Mouse (Mus musculus) left cerebral cortex, adult 8-10 months (tissue): ENCODE measurements around the gene Pate2. TPM values are rescaled to one million over a fixed set of nuclear protein-coding genes. Genes with fewer than 3 reads are reported as not detected.

Experiments used
- DNase-seq, 2 experiments: peaks; one replicate each; pipeline ENCODE4 v3.0.0; 2022; ENCODE audit warnings: low spot score in 2 of 2
- total RNA-seq, 4 experiments: library from RNA; stranded (reverse); gene quantifications; 2 replicates each; pipeline ENCODE4 v1.2.4; 2022

The Pate2 gene
- total RNA-seq, 4 experiments from 2014 or later, result 0.77 to 1.9 (median 0.79) TPM

DNA sequence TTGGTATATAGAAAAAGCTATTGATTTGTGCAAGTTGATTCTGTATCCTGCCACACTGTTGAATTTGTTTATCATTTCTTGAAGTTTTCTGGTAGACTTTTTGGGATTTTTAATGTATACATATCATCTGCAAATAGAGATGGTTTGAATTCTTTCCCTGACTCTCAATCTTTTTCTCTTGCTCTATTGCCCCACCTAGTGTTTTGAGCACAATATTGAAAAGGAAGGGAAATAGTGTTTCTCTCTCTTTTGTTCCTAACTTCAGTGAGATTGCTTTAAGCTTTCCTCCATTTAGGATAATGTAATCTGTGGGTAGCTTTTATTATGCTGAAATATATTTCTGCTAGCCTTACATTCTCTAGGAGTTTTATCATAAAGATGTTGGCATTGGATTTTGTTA is 137.2 kb downstream of the Pate2 start:
- DNase-seq, result no peak

Other genes starting within 250 kb of the Pate2 start
- gene Cdon, start 149.2 kb upstream of the Pate2 start, total RNA-seq, result 10 to 100 TPM in 2 of 4 experiments, 1 to 10 TPM in 2; 8.7 to 12.5 (median 10.3) TPM
- not detected for gene Gm1113, start 52.0 kb upstream of the Pate2 start, total RNA-seq
- gene Ddx25, start 11.8 kb upstream of the Pate2 start, total RNA-seq, result 10 to 100 TPM; 17.6 to 19.4 (median 18.3) TPM
- 10 to 100 TPM; 11.9 to 13.9 (median 12.5) TPM for gene Pus3, start 11.7 kb upstream of the Pate2 start, total RNA-seq
- 10 to 100 TPM in 1 of 4 experiments, 1 to 10 TPM in 3; 8.7 to 11.8 (median 9.6) TPM for gene Hyls1, start 114 bp downstream of the Pate2 start, total RNA-seq
- gene Pate4, start 41.7 kb downstream of the Pate2 start, total RNA-seq, result not detected
- gene Pate3, start 77.9 kb downstream of the Pate2 start, total RNA-seq, result not detected
- gene Pate1, start 117.1 kb downstream of the Pate2 start, total RNA-seq, result not detected
- gene Gm17677, start 170.8 kb downstream of the Pate2 start, total RNA-seq, result not detected
- gene Gm17727, start 207.8 kb downstream of the Pate2 start, total RNA-seq, result not detected
- gene Gm27235, start 219.8 kb downstream of the Pate2 start, total RNA-seq, result not detected
- not detected for gene D730048I06Rik, start 219.8 kb downstream of the Pate2 start, total RNA-seq